Mouse (Mus musculus) bone marrow, adult 2 months (tissue): ENCODE results near the gene Grid1.

ENCODE experiments used
- CTCF ChIP-seq: fragments of 200-500 bp; IDR thresholded peaks from 2 replicates; pipeline ENCODE4 v1.5.1; 2011; ENCODE audit warnings: low read length, control low read depth; ENCODE audit not compliant: control insufficient read depth, insufficient read depth
- POLR2A ChIP-seq: fragments of 200-500 bp; IDR thresholded peaks from 2 replicates; pipeline ENCODE4 v1.6.1; 2011; ENCODE audit warnings: low read depth, mild to moderate bottlenecking, control low read depth, low read length, borderline replicate concordance; ENCODE audit not compliant: control insufficient read depth

- TF ChIP-seq POLR2A (no peak), CTCF (no peak)
Measured at GRCm38 (mm10) chr14:35167451-35167850, 347.5 kb downstream of the Grid1 start.
